Mouse (Mus musculus) stomach, postnatal 0 days (tissue): ENCODE measurements around the gene Cep70. TPM values are rescaled to one million over a fixed set of nuclear protein-coding genes. Genes with fewer than 3 reads are reported as not detected.

Experiments used
- ATAC-seq: fragments of 200-750 bp; cut with Nextera tagmentation; 2 replicates; pipeline ENCODE4 v1.8.0; 2017; ENCODE audit not compliant: low FRiP score, low TSS enrichment
- DNase-seq: peaks from one replicate; pipeline ENCODE4 v3.0.0-alpha.2; 2016; ENCODE audit warnings: low spot score
- H3K27ac ChIP-seq: fragments of 300-500 bp; sonication (generic); replicated peaks from 2 replicates; pipeline ENCODE4 v1.5.1; 2014; ENCODE audit warnings: mild to moderate bottlenecking, control low read depth
- H3K27me3 ChIP-seq: fragments of 300-500 bp; sonication (generic); 2 replicates; pipeline ENCODE4 v1.6.1; 2014; ENCODE audit warnings: low read length; ENCODE audit not compliant: control insufficient read depth, insufficient read depth
- H3K36me3 ChIP-seq: fragments of 300-500 bp; sonication (generic); 2 replicates; pipeline ENCODE4 v1.6.1; 2014; ENCODE audit warnings: low read length, mixed read lengths; ENCODE audit not compliant: control insufficient read depth, insufficient read depth
- H3K4me1 ChIP-seq: fragments of 300-500 bp; sonication (generic); replicated peaks from 2 replicates; pipeline ENCODE4 v1.6.1; 2014; ENCODE audit warnings: antibody characterized with exemption; ENCODE audit not compliant: control insufficient read depth, insufficient read depth
- H3K4me2 ChIP-seq: fragments of 300-500 bp; sonication (generic); replicated peaks from 2 replicates; pipeline ENCODE4 v1.6.1; 2014; ENCODE audit warnings: low read depth, mild to moderate bottlenecking, control low read depth, moderate library complexity
- H3K4me3 ChIP-seq: fragments of 300-500 bp; sonication (generic); 2 replicates; pipeline ENCODE4 v1.5.1; 2014; ENCODE audit warnings: low read depth, low read length, control low read depth
- H3K9ac ChIP-seq: fragments of 300-500 bp; sonication (generic); 2 replicates; pipeline ENCODE4 v1.6.1; 2014; ENCODE audit warnings: mild to moderate bottlenecking, low read length, control low read depth, mixed read lengths
- H3K9me3 ChIP-seq: fragments of 300-500 bp; sonication (generic); 2 replicates; pipeline ENCODE4 v1.6.1; 2016; ENCODE audit warnings: low read length; ENCODE audit not compliant: control insufficient read depth
- CTCF ChIP-seq: IDR thresholded peaks from 2 replicates; pipeline ENCODE4 v1.5.1; 2016; ENCODE audit warnings: antibody characterized with exemption, low read depth, mild to moderate bottlenecking, moderate library complexity
- EP300 ChIP-seq: optimal IDR thresholded peaks from 2 replicates; pipeline ENCODE3; 2016; ENCODE audit warnings: antibody characterized with exemption
- WGBS: fragments of 180-500 bp; shearing (Covaris S2); extraction: QIAGEN DNeasy Blood & Tissue Kit; methylation state at CpG from one replicate; pipeline ENCODE4 v1.1.7; 2014; 5-methylcytosine and 5-hydroxymethylcytosine counted together
- polyA plus RNA-seq: library from polyadenylated mRNA; unstranded; fragments of >200 nt; fragmentation: Nextera tagmentation; extraction: Ambion mirVana; gene quantifications from 2 replicates; pipeline ENCODE4 v1.2.1, GENCODE M21; 2015

Gene Cep70
- polyA plus RNA-seq, 1 experiment from 2014 or later, result 13.3 TPM

DNA sequence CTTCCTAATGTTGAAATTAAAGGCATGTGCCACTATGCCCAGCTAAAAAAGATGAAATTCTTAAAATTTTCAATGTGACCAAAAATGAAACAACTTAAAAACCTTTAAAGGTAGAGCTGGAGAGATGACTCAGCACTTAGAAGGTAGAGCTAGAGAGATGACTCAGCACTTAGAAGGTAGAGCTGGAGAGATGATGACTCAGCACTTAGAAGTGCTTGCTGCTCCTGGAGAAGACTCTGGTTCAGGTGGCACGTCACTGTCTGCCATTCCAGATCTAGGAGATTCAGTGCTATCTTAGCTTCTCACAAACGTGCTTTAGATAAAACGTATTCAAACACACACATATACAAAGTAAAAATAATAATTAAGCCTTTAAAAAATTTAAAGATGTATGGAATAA, 13.7 kb downstream of the Cep70 start:
- Histone ChIP-seq H3K27me3 (no peaks in the 10 kb centered on the region), H3K36me3 (no peaks in the 10 kb centered on the region), H3K4me1 (no peaks in the 10 kb centered on the region), H3K9me3 (no peaks in the 10 kb centered on the region), H3K4me3 (no peak overlapping the region), H3K4me2 (no peak overlapping the region), H3K9ac (no peak overlapping the region), H3K27ac (no peak overlapping the region)
- TF ChIP-seq CTCF (no peak), EP300 (no peak)
- WGBS, result 87% methylated on average over 3 of the region's 3 CpGs
- no peak for ATAC-seq
- DNase-seq, result no peak

DNA sequence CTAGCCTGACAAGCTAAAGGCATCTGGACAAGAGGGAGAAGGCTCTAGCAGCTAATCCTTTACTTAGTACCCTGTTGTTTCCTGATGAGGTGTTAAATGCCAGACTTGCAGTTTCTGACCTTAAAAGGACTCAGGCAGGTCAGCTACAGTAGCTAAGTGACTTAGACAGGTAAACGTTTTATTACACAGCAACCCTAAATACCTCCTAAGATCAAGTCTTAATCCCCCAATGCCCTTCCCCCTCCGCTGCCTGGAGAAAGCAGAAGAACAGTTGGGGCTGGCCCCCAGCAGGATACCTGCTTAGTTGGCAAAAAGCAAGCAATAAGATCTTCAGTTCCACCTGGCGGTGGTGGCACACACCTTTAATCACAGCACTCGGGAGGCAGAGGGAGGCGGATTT, 15.7 kb downstream of the Cep70 start:
- Histone ChIP-seq H3K9me3 (no peaks in the 10 kb centered on the region), H3K36me3 (no peaks in the 10 kb centered on the region), H3K4me3 (no peak overlapping the region), H3K4me2 (no peak overlapping the region), H3K4me1 (no peaks in the 10 kb centered on the region), H3K27ac (no peak overlapping the region), H3K9ac (no peak overlapping the region), H3K27me3 (no peaks in the 10 kb centered on the region)
- 81% methylated on average over 5 of the region's 5 CpGs for WGBS
- DNase-seq (no peak), ATAC-seq (no peak)
- no peak for TF ChIP-seq EP300
- TF ChIP-seq CTCF, result no peak

DNA sequence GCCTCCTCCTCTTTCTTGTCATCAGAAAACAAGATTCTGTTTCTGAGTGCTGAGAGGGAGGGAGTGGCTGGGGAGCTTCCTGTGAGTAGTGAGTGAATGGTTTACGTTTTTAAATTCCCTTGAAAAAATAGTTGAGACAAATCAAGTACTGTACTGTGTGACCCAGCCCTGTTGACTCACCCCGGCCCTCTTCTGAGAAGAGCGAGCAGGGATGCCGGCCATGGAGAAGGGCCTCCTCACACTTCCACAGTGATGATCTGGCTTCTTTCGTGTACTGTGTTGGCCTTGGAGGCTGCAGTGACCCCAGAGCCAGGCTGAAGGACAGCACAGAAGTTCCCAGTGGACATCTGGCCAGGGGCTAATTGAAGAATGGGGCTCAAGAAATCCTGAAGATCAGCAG, 61.1 kb downstream of the Cep70 start:
- Histone ChIP-seq H3K4me1 (no peaks in the 10 kb centered on the region), H3K9ac (no peak overlapping the region), H3K4me2 (no peak overlapping the region), H3K27ac (no peak overlapping the region), H3K27me3 (no peaks in the 10 kb centered on the region), H3K36me3 (0 out of 2 replicates have a peak, but pooled peaks cover 4% of the 10 kb centered on the region), H3K9me3 (no peaks in the 10 kb centered on the region), H3K4me3 (no peak overlapping the region)
- WGBS, result 68% methylated on average over 5 of the region's 5 CpGs
- no peak for ATAC-seq
- TF ChIP-seq CTCF (no peak), EP300 (no peak)
- DNase-seq, result no peak

DNA sequence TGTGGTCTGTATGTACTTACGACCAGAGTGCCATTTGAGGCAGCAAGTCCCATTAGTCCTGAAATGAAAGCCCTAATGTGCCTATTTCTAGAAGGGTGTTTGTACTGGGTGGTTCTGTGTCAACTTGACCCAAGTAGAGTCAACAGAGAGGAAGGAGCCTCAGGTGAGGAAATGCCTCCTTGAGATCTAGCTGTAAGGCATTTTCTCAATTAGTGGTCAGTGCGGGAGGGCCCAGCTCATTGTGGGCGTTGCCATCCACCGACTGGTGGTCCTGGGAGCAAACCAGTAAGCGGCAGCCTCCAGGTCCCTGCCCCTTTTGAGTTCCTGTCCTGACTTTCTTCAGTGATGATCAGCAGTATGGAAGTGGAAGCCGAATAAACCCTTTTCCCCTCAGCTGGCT, 63.1 kb downstream of the Cep70 start:
- Histone ChIP-seq H3K4me2 (no peak overlapping the region), H3K27me3 (no peaks in the 10 kb centered on the region), H3K4me1 (no peaks in the 10 kb centered on the region), H3K4me3 (no peak overlapping the region), H3K36me3 (peaks cover 6% of the 10 kb centered on the region; the same call in 1 of the 2 replicates), H3K27ac (no peak overlapping the region), H3K9ac (no peak overlapping the region), H3K9me3 (no peaks in the 10 kb centered on the region)
- ATAC-seq (no peak), DNase-seq (no peak)
- no peak for TF ChIP-seq CTCF
- TF ChIP-seq EP300, result no peak
- WGBS, result 74% methylated on average over 6 of the region's 6 CpGs

DNA sequence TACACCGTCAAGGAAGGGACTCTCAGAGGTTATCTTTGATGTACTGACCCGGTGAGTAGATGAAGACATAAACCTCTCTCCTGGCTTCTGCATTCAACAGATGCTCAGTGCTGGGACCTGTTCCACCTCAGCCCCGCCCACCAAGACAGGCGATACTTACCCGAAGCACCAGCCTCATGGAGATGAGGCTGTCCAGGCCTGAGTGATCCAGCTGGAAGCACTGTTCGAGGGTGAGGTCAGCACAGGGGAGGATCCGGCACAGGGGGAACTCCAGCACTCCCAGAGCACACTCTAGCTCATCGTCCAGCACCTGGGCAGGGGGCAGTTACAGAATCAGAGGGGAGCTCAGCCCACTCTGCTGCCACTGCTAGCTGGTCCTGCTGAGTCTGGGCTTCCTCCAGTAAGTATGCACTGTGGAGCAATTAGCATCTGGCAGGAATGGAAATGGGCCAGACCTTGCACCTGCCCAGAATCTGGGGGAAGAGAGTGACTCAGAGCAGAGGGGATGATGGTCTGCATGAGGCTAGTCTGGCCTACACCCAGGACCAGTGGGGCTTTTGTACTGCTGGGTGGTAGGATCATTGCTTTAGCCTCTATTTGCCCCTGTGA, 76.3 kb downstream of the Cep70 start:
- Histone ChIP-seq H3K27me3 (no peaks in the 10 kb centered on the region), H3K9me3 (no peaks in the 10 kb centered on the region), H3K4me1 (no peaks in the 10 kb centered on the region), H3K27ac (no peak overlapping the region), H3K4me2 (no peak overlapping the region), H3K36me3 (no peaks in the 10 kb centered on the region), H3K9ac (no peak overlapping the region), H3K4me3 (no peak overlapping the region)
- WGBS, result 42% methylated on average over 8 of the region's 8 CpGs
- no peak for DNase-seq
- ATAC-seq, result no peak
- no peak for TF ChIP-seq EP300
- TF ChIP-seq CTCF, result no peak

DNA sequence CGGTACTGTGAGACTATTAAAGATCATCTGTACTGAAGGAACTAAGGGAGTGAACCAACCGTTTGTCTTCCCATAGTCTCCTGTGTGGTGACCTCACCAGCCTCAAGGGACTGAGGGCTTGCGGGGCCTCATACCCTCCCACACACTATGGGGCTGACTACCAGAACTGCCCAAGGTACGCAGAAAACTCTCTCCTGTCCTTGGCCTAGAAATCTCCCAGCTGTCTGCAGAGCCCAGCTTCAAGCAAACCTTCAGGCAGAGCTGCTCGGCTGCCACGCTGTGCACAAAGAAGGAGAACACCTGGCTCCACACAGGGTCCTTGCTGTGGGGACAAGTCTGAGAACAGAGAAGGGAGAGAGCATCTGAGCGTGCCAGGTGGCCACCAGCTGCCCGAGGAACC, 76.8 kb downstream of the Cep70 start:
- no peak for ATAC-seq
- Histone ChIP-seq H3K9me3 (no peaks in the 10 kb centered on the region), H3K4me2 (no peak overlapping the region), H3K4me1 (no peaks in the 10 kb centered on the region), H3K36me3 (no peaks in the 10 kb centered on the region), H3K27me3 (no peaks in the 10 kb centered on the region), H3K27ac (no peak overlapping the region), H3K4me3 (no peak overlapping the region), H3K9ac (no peak overlapping the region)
- WGBS, result 46% methylated on average over 8 of the region's 8 CpGs
- no peak for DNase-seq
- no peak for TF ChIP-seq EP300
- TF ChIP-seq CTCF, result no peak
